Mouse (Mus musculus) C2C12 (cell line): ENCODE measurements around the gene Glt6d1.

Experiments
- CEBPB ChIP-seq: IDR thresholded peaks from one replicate; pipeline ENCODE4 v1.6.1; 2011; ENCODE audit warnings: low read depth, mild to moderate bottlenecking, control low read depth, moderate library complexity
- CTCF ChIP-seq: IDR thresholded peaks from one replicate; pipeline ENCODE4 v1.5.1; 2011; ENCODE audit not compliant: control insufficient read depth, insufficient read depth, insufficient read length
- MAX ChIP-seq: IDR thresholded peaks from one replicate; pipeline ENCODE4 v1.6.1; 2011; ENCODE audit warnings: mild to moderate bottlenecking, control low read depth
- MYOD1 ChIP-seq: IDR thresholded peaks from one replicate; pipeline ENCODE4 v1.6.1; 2011; ENCODE audit warnings: low read depth; ENCODE audit not compliant: control insufficient read depth, insufficient read length
- USF1 ChIP-seq: IDR thresholded peaks from one replicate; pipeline ENCODE4 v1.6.1; 2011; ENCODE audit warnings: low read depth, mild to moderate bottlenecking, control low read depth, moderate library complexity

DNA sequence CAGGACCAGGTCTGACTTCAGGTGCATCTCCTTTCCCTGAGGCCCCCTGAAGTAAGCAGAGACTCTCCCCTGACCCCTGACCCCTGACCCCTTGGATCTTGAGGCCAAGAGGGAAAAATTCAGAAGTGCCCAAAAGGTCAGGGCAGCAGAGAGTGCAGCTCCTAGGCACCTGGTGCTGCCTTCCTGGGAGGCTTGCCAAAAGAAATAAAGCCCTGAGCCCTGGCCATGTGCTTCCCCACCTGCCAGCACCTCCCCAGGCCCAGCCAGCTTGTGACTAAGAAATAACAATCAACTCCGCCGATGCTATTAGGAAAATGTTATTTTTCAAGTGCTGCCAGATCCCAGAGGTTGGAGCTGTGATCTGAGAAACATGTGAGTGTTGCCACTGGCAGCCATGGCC lies 46.4 kb upstream of the Glt6d1 start:
- TF ChIP-seq CTCF (no peak), MAX (no peak), CEBPB (no peak), MYOD1 (no peak), USF1 (no peak)
